Mouse (Mus musculus): ENCODE results near the gene Rasd2. TPM values are rescaled to one million over a fixed set of nuclear protein-coding genes. Genes with fewer than 3 reads are reported as not detected.
A peak's percentile ranks its signal among the peaks of the same experiment; 100 is the strongest.

The Rasd2 gene
- total RNA-seq (2021), result 1 to 10 TPM; 3.1 to 3.8 TPM

- intact Hi-C loops (cut with DNase I), result no loop called here
Observed at GRCm38 (mm10) chr8:75213686-75214085, at the start of gene Rasd2. Gene Rasd2 (plus strand): TSS chr8:75213944.

GRCm38 (mm10) chr8:75169363-75169762, 44.4 kb upstream of the Rasd2 start:
- intact Hi-C loops (cut with DNase I), result no loop called here

More at GRCm38 (mm10) chr8:75213686-75214085, at the start of gene Rasd2:
- DNase-seq (ENCODE audit: low spot score), result no peak

GRCm38 (mm10) chr8:75172009-75172685, 41.6 kb upstream of the Rasd2 start:
- DNase-seq (ENCODE audit: low spot score), result no peak
- intact Hi-C loops (cut with DNase I), result no loop called here

More at GRCm38 (mm10) chr8:75169363-75169762, 44.4 kb upstream of the Rasd2 start:
- DNase-seq (ENCODE audit: low spot score), result no peak

- intact Hi-C loops (cut with DNase I), result no loop called here
Observed at GRCm38 (mm10) chr8:75193022-75193421, 20.7 kb upstream of the Rasd2 start.

GRCm38 (mm10) chr8:75194473-75195071, 19.2 kb upstream of the Rasd2 start:
- intact Hi-C loops (cut with DNase I), result no loop called here
- DNase-seq (ENCODE audit: low spot score), result no peak

More at GRCm38 (mm10) chr8:75193022-75193421, 20.7 kb upstream of the Rasd2 start:
- DNase-seq (ENCODE audit: low spot score), result no peak

GRCm38 (mm10) chr8:75197170-75197569, 16.6 kb upstream of the Rasd2 start:
- no peak for DNase-seq (ENCODE audit: low spot score)
- intact Hi-C loops (cut with DNase I), result no loop called here

GRCm38 (mm10) chr8:75197862-75198261, 15.9 kb upstream of the Rasd2 start:
- intact Hi-C loops (cut with DNase I), result no loop called here
- no peak for DNase-seq (ENCODE audit: low spot score)

GRCm38 (mm10) chr8:75198300-75198699, 15.4 kb upstream of the Rasd2 start:
- DNase-seq (ENCODE audit: low spot score), result no peak
- intact Hi-C loops (cut with DNase I), result no loop called here

GRCm38 (mm10) chr8:75198988-75199765, 14.6 kb upstream of the Rasd2 start:
- intact Hi-C loops (cut with DNase I), result no loop called here
- DNase-seq (ENCODE audit: low spot score), result no peak

- intact Hi-C loops (cut with DNase I), result no loop called here
- no peak for DNase-seq (ENCODE audit: low spot score)
Observed at GRCm38 (mm10) chr8:75199914-75200313, 13.8 kb upstream of the Rasd2 start.

GRCm38 (mm10) chr8:75202041-75202656, 11.6 kb upstream of the Rasd2 start:
- DNase-seq (ENCODE audit: low spot score), result no peak
- intact Hi-C loops (cut with DNase I), result no loop called here

GRCm38 (mm10) chr8:75202913-75203312, 10.8 kb upstream of the Rasd2 start:
- intact Hi-C loops (cut with DNase I), result no loop called here

GRCm38 (mm10) chr8:75203420-75203819, 10.3 kb upstream of the Rasd2 start:
- intact Hi-C loops (cut with DNase I), result no loop called here
- no peak for DNase-seq (ENCODE audit: low spot score)

More at GRCm38 (mm10) chr8:75202913-75203312, 10.8 kb upstream of the Rasd2 start:
- no peak for DNase-seq (ENCODE audit: low spot score)

GRCm38 (mm10) chr8:75204190-75204868, 9.4 kb upstream of the Rasd2 start:
- no peak for DNase-seq (ENCODE audit: low spot score)
- intact Hi-C loops (cut with DNase I), result no loop called here

GRCm38 (mm10) chr8:75211461-75211860, 2.3 kb upstream of the Rasd2 start:
- intact Hi-C loops (cut with DNase I), result no loop called here

GRCm38 (mm10) chr8:75212631-75213306, 975 bp upstream of the Rasd2 start:
- peak; percentile 72 for DNase-seq (ENCODE audit: low spot score)
- intact Hi-C loops (cut with DNase I), result no loop called here

More at GRCm38 (mm10) chr8:75211461-75211860, 2.3 kb upstream of the Rasd2 start:
- no peak for DNase-seq (ENCODE audit: low spot score)

- DNase-seq (ENCODE audit: low spot score), result no peak
- intact Hi-C loops (cut with DNase I), result no loop called here
Observed at GRCm38 (mm10) chr8:75213307-75213651, 465 bp upstream of the Rasd2 start.

- no peak for DNase-seq (ENCODE audit: low spot score)
- intact Hi-C loops (cut with DNase I), result loop anchor here (5.0 kb wide), 1 partner anchor 223 kb away; the partner anchor contains the start of gene Hmgxb4
Observed at GRCm38 (mm10) chr8:75215046-75215445, 1.3 kb downstream of the Rasd2 start.

GRCm38 (mm10) chr8:75215931-75216330, 2.2 kb downstream of the Rasd2 start:
- intact Hi-C loops (cut with DNase I), result loop anchor here (2.0 to 5.0 kb wide), 3 partner anchors 57 to 224 kb away; partner anchors contain the start of gene Hmgxb4
- DNase-seq (ENCODE audit: low spot score), result no peak

All from heart, postnatal 25 days (tissue).